Mouse (Mus musculus): Measurements from ENCODE around the gene Fut1. TPM values are rescaled to one million over a fixed set of nuclear protein-coding genes. Genes with fewer than 3 reads are reported as not detected.
"Not testable (repeated sequence)": the region's sequence is repeated elsewhere in the genome, so short reads cannot be mapped to it uniquely, and the experiment has no call there.

Fut1 gene
- polyA plus RNA-seq, 1 experiment, result 0.14 TPM

DNA sequence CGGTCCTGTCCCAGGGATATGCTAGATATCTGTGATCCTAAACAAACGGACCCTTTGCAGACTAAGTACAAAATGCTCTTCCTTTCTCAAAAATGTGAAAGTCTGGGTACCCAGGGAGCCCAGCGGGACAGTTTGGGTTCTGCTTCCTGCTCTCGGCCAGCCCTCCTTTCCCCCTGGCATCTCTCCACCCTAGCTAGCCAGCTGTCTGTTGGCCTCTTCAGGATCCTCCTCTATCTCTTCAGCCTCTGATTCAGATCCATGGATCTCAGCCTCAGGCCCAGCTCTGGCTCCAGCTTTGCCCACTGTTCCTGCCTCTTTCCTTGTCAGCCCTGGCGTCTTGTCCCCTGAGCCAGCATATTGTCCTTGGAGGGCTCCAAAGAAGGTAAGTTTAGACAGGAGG lies 25.0 kb downstream of the Fut1 start:
- TF ChIP-seq POLR2A (IDR thresholded peaks at IDR 0.05; ENCODE audit: borderline replicate concordance, extremely low read depth, insufficient read depth, insufficient read length, poor library complexity, severe bottlenecking) (no peak), CTCF (IDR thresholded peaks at IDR 0.05; ENCODE audit: borderline replicate concordance, extremely low read depth, insufficient read depth, insufficient read length) (no peak)
- no peak for DNase-seq (ENCODE audit: low read depth)

DNA sequence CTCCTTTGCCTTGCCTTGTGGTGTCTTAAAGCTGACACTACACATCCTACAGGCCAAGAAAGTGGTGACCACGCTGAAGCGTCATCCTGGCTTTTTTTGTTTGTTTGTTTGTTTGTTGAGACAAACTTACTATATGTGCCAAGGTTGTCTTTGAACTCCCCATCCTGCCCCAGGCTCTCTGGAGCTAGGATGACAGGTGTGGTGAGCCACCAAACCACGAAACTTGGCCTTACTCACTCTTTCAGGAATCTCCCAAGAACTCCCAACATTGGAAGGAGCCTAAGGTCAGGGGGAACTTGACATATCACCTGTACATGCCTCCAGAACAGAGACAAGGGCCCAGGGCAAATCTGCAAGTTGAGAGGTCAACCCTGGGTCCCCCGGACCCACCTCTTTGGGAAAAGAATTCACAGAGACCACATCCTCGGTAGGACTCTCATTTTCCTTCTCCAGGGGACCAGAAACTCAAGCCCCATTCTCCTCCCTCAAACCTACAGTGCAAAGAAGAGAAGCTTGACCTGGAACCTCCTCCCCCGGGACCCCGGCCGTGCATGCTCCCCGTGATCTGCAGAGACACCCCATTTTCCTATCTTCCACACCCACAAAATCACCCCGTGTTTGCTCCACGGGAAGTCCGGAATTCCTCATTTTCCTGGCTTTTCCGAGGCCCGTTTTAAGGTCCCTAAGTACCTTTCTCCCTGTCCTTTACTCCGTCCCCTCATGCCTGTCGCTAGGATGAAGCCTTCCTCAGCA lies 25.6 kb downstream of the Fut1 start:
- TF ChIP-seq CTCF (IDR thresholded peaks at IDR 0.05; ENCODE audit: borderline replicate concordance, extremely low read depth, insufficient read depth, insufficient read length) (no peak), POLR2A (IDR thresholded peaks at IDR 0.05; ENCODE audit: borderline replicate concordance, extremely low read depth, insufficient read depth, insufficient read length, poor library complexity, severe bottlenecking) (no peak)
- no peak for DNase-seq (ENCODE audit: low read depth)

- DNase-seq (ENCODE audit: low read depth), result peak; percentile 100
These were observed 26.5 kb downstream of the Fut1 start for GRCm38 (mm10) chr7:45643441-45644178.

GRCm38 (mm10) chr7:45644183-45644582 lies 27.1 kb downstream of the Fut1 start:
- TF ChIP-seq POLR2A (IDR thresholded peaks at IDR 0.05; ENCODE audit: borderline replicate concordance, extremely low read depth, insufficient read depth, insufficient read length, poor library complexity, severe bottlenecking) (no peak), CTCF (IDR thresholded peaks at IDR 0.05; ENCODE audit: borderline replicate concordance, extremely low read depth, insufficient read depth, insufficient read length) (no peak)
- peak; percentile 89 for DNase-seq (ENCODE audit: low read depth)

More at GRCm38 (mm10) chr7:45643441-45644178, 26.5 kb downstream of the Fut1 start:
- TF ChIP-seq CTCF (IDR thresholded peaks at IDR 0.05; ENCODE audit: borderline replicate concordance, extremely low read depth, insufficient read depth, insufficient read length), result no peak
- peak; percentile 74; the same call in 1 of the 2 replicates for TF ChIP-seq POLR2A (IDR thresholded peaks at IDR 0.05; ENCODE audit: borderline replicate concordance, extremely low read depth, insufficient read depth, insufficient read length, poor library complexity, severe bottlenecking)

- TF ChIP-seq CTCF (IDR thresholded peaks at IDR 0.05; ENCODE audit: borderline replicate concordance, extremely low read depth, insufficient read depth, insufficient read length) (no peak), POLR2A (IDR thresholded peaks at IDR 0.05; ENCODE audit: borderline replicate concordance, extremely low read depth, insufficient read depth, insufficient read length, poor library complexity, severe bottlenecking) (no peak)
These were observed 27.9 kb downstream of the Fut1 start for GRCm38 (mm10) chr7:45644872-45645590.

GRCm38 (mm10) chr7:45645591-45645971 lies 28.5 kb downstream of the Fut1 start:
- no peak for TF ChIP-seq CTCF (IDR thresholded peaks at IDR 0.05; ENCODE audit: borderline replicate concordance, extremely low read depth, insufficient read depth, insufficient read length)
- TF ChIP-seq POLR2A (IDR thresholded peaks at IDR 0.05; ENCODE audit: borderline replicate concordance, extremely low read depth, insufficient read depth, insufficient read length, poor library complexity, severe bottlenecking), result no peak
- DNase-seq (ENCODE audit: low read depth), result no peak

More at GRCm38 (mm10) chr7:45644872-45645590, 27.9 kb downstream of the Fut1 start:
- no peak for DNase-seq (ENCODE audit: low read depth)

- TF ChIP-seq CTCF (IDR thresholded peaks at IDR 0.05; ENCODE audit: borderline replicate concordance, extremely low read depth, insufficient read depth, insufficient read length) (no peak), POLR2A (IDR thresholded peaks at IDR 0.05; ENCODE audit: borderline replicate concordance, extremely low read depth, insufficient read depth, insufficient read length, poor library complexity, severe bottlenecking) (no peak)
These were observed 29.6 kb downstream of the Fut1 start for GRCm38 (mm10) chr7:45646671-45647070.

GRCm38 (mm10) chr7:45649351-45649750 lies 32.3 kb downstream of the Fut1 start:
- no peak for TF ChIP-seq CTCF (IDR thresholded peaks at IDR 0.05; ENCODE audit: borderline replicate concordance, extremely low read depth, insufficient read depth, insufficient read length)
- no peak for TF ChIP-seq POLR2A (IDR thresholded peaks at IDR 0.05; ENCODE audit: borderline replicate concordance, extremely low read depth, insufficient read depth, insufficient read length, poor library complexity, severe bottlenecking)

More at GRCm38 (mm10) chr7:45646671-45647070, 29.6 kb downstream of the Fut1 start:
- no peak for DNase-seq (ENCODE audit: low read depth)

DNA sequence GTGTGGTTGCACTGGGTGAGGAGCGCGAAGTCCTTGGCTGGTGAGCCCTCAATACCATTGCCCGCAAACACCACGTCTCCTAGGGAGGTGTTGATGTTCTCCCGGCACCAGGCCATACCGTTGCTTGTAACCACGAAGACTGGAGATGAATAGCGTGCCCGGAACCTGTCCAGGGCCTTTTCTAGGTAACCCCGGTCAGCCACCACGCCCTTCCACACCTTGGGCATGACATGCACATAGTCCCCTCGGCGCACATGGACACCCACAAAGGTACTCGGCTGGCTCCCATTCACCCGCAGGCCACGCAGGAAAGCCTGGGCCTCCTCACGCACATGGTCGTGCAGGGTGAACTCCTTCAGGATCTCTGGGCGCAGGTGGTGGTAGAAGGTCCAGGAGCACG lies 33.4 kb downstream of the Fut1 start:
- DNase-seq (ENCODE audit: low read depth), result not testable (repeated sequence)

More at GRCm38 (mm10) chr7:45649351-45649750, 32.3 kb downstream of the Fut1 start:
- DNase-seq (ENCODE audit: low read depth), result no peak

DNA sequence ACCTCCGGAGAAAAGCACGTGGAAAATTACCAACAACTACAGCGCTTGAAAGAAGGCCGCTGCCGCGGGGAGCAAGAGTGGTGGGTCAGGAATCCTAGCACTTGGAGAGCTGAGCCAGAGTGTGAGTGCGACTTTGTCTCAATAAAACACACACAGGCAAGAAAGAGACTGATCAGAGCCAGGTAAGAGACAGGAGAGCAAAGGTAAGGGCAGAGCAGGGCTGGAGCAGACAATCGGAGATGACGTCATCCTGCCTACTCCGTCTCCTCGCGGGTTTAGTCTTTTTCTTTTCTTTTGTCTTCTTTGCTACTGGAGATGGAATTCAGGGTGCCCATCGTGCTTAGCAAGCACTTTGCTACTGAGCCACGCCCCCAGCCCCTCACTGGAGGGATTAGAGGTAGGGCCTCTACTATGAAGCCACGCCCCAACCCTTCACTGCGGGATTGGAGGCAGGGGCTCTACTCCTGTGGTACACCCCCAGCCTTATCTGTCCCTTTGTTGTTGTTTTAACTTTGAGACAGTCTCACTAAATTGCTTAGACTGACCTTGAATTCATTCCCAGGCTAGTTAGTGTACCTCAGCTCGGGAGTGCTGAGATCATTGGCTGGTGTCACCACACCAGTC lies 37.4 kb downstream of the Fut1 start:
- no peak for TF ChIP-seq POLR2A (IDR thresholded peaks at IDR 0.05; ENCODE audit: borderline replicate concordance, extremely low read depth, insufficient read depth, insufficient read length, poor library complexity, severe bottlenecking)
- no peak for TF ChIP-seq CTCF (IDR thresholded peaks at IDR 0.05; ENCODE audit: borderline replicate concordance, extremely low read depth, insufficient read depth, insufficient read length)
- peak; percentile 61 for DNase-seq (ENCODE audit: low read depth)

Measured in brain, embryonic 14.5 days (tissue).